30 mouse cellular contexts compared by ENCODE assay signal in genomic region chr14:106924443-106924842, GRCm38 (mm10).
"Had no signal": no experiment of that assay in that cellular context is flagged by ENCODE, and none has a peak within 500 bp of the region (broad histone marks: within the 10 kb centered on the region; RNA-seq: fewer than 3 reads in every experiment).

No protein-coding gene starts in this region.

- H3K27ac ChIP-seq: heart, adult 2 months; heart, embryonic 13.5 days; heart, embryonic 15.5 days; hindbrain, embryonic 10.5 days; hindbrain, embryonic 12.5 days; hindbrain, embryonic 14.5 days; kidney, embryonic 15.5 days; kidney, postnatal 0 days; left cerebral cortex, adult 2 months; limb, embryonic 10.5 days; limb, embryonic 12.5 days; liver, embryonic 13.5 days; liver, embryonic 15.5 days had no signal

- H3K4me1 ChIP-seq: heart, embryonic 13.5 days; heart, embryonic 15.5 days; hindbrain, embryonic 10.5 days; hindbrain, embryonic 12.5 days; kidney, embryonic 15.5 days; limb, embryonic 10.5 days; limb, embryonic 12.5 days; liver, embryonic 13.5 days; liver, embryonic 15.5 days had no signal

- H3K36me3 ChIP-seq: heart, embryonic 13.5 days; heart, embryonic 15.5 days; hindbrain, embryonic 10.5 days; hindbrain, embryonic 12.5 days; kidney, embryonic 15.5 days; limb, embryonic 10.5 days; limb, embryonic 12.5 days; liver, embryonic 13.5 days; liver, embryonic 15.5 days had no signal

- H3K4me3 ChIP-seq: heart, adult 2 months; heart, embryonic 13.5 days; heart, embryonic 15.5 days; hindbrain, embryonic 10.5 days; hindbrain, embryonic 12.5 days; kidney, embryonic 15.5 days; left cerebral cortex, adult 2 months; limb, embryonic 10.5 days; limb, embryonic 12.5 days; liver, embryonic 13.5 days; liver, embryonic 15.5 days had no signal

- H3K4me2 ChIP-seq: heart, embryonic 11.5 days; heart, embryonic 13.5 days; heart, embryonic 15.5 days; hindbrain, embryonic 12.5 days; hindbrain, embryonic 14.5 days; kidney, embryonic 15.5 days; limb, embryonic 12.5 days; liver, embryonic 11.5 days; liver, embryonic 13.5 days; liver, embryonic 15.5 days had no signal

- H3K9ac ChIP-seq: heart, embryonic 13.5 days; heart, embryonic 15.5 days; hindbrain, embryonic 12.5 days; hindbrain, embryonic 14.5 days; kidney, embryonic 15.5 days; limb, embryonic 12.5 days; liver, embryonic 13.5 days; liver, embryonic 15.5 days; liver, postnatal 0 days had no signal

- H3K27me3 ChIP-seq: heart, embryonic 13.5 days; heart, embryonic 15.5 days; hindbrain, embryonic 12.5 days; kidney, embryonic 15.5 days; limb, embryonic 12.5 days; liver, embryonic 13.5 days; liver, embryonic 15.5 days had no signal

- ATAC-seq: hindbrain, embryonic 16.5 days; inflammation-experienced regulatory T-cells, adult 6 months; intestine, embryonic 16.5 days; liver, postnatal 0 days had no signal

- DNase-seq: gastrocnemius, postnatal 14 days; gastrocnemius, postnatal 36 days; heart, adult 11 months; heart, adult 2 months; heart, postnatal 14 days; heart, postnatal 4 days; kidney, adult 11 months; kidney, adult 2 months; kidney, adult 9 months; kidney, postnatal 14 days; kidney, postnatal 36 days; liver; liver, embryonic 13.5 days; liver, postnatal 0 days had no signal

- H3K9me3 ChIP-seq: heart, embryonic 13.5 days; heart, embryonic 15.5 days; hindbrain, embryonic 10.5 days; hindbrain, embryonic 12.5 days; kidney, embryonic 15.5 days; limb, embryonic 10.5 days; limb, embryonic 12.5 days; liver, embryonic 13.5 days; liver, embryonic 15.5 days had no signal
